Mouse (Mus musculus): ENCODE data around the gene Pelo.

DNA sequence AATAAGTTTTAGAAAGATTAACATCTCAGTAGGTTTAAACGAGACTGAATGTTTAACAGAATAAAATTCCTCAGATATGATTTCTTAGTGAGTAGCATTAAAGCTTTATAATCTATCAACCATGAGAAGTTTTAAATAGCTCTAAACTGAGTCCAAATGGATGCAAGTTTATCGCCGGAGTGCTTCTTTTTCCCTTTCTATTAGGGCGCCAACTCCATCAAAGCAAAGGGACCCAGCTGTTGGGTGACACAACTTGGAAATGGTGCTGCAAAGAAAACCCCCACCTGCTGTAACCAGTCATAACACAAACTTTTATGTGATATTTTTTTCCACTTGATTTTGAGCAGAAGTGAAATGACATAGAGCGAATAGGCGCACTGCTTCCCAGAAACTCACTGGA, 17.6 kb downstream of the Pelo start:
- TF ChIP-seq CTCF (IDR thresholded peaks at IDR 0.05; ENCODE audit: insufficient read depth, low read depth, low read length) (no peak), POLR2A (IDR thresholded peaks at IDR 0.05; ENCODE audit: insufficient read depth, low read depth, low read length) (no peak)
